Mouse (Mus musculus): ENCODE results near the gene Tiam1. TPM values are rescaled to one million over a fixed set of nuclear protein-coding genes. Genes with fewer than 3 reads are reported as not detected.

Tiam1 gene
- polyA plus RNA-seq, 1 experiment from 2014 or later: 10.7 TPM

GRCm38 (mm10) chr16:89946816-89947215 is 196.8 kb downstream of the Tiam1 start:
- H3K4me2 ChIP-seq: no peak overlapping the region
- WGBS: 89% methylated on average over 11 of the region's 11 CpGs
- H3K4me1 ChIP-seq: peaks cover 41% of the 10 kb centered on the region
- H3K4me3 ChIP-seq: no peak overlapping the region
- ATAC-seq (ENCODE audit: extremely low read depth, insufficient number of reproducible peaks, low FRiP score, low TSS enrichment): no peak
- H3K27ac ChIP-seq (replicated peaks): no peak overlapping the region
- no peak overlapping the region for H3K9ac ChIP-seq
- no peaks in the 10 kb centered on the region for H3K36me3 ChIP-seq
- no peaks in the 10 kb centered on the region for H3K27me3 ChIP-seq (replicated peaks)
- H3K9me3 ChIP-seq: no peaks in the 10 kb centered on the region

- no peak for ATAC-seq (ENCODE audit: extremely low read depth, insufficient number of reproducible peaks, low FRiP score, low TSS enrichment)
- no peak overlapping the region for H3K9ac ChIP-seq
- H3K36me3 ChIP-seq: no peaks in the 10 kb centered on the region
- H3K4me1 ChIP-seq: peaks cover 27% of the 10 kb centered on the region
- no peak overlapping the region for H3K4me3 ChIP-seq
- peaks cover 12% of the 10 kb centered on the region for H3K9me3 ChIP-seq
- no peak overlapping the region for H3K27ac ChIP-seq (replicated peaks)
- H3K4me2 ChIP-seq: no peak overlapping the region
- WGBS: 62% methylated on average over 19 of the region's 19 CpGs
- H3K27me3 ChIP-seq (replicated peaks): no peaks in the 10 kb centered on the region
Measured at GRCm38 (mm10) chr16:89944604-89945283, 198.8 kb downstream of the Tiam1 start.

GRCm38 (mm10) chr16:89944050-89944449 is 199.5 kb downstream of the Tiam1 start:
- Histone ChIP-seq H3K4me2 (peak overlapping the region; percentile 10), H3K4me1 (peaks cover 27% of the 10 kb centered on the region), H3K9me3 (peaks cover 12% of the 10 kb centered on the region), H3K27me3 (replicated peaks) (no peaks in the 10 kb centered on the region), H3K27ac (replicated peaks) (no peak overlapping the region), H3K36me3 (no peaks in the 10 kb centered on the region), H3K9ac (no peak overlapping the region), H3K4me3 (no peak overlapping the region)
- ATAC-seq (ENCODE audit: extremely low read depth, insufficient number of reproducible peaks, low FRiP score, low TSS enrichment): no peak; the same call in 1 of the 2 replicates
- WGBS: 41% methylated on average over 6 of the region's 6 CpGs

GRCm38 (mm10) chr16:89943267-89943971 is 200.2 kb downstream of the Tiam1 start:
- H3K4me2 ChIP-seq: peak overlapping the region; percentile 10
- peak overlapping the region; percentile 41 for H3K9ac ChIP-seq
- H3K27ac ChIP-seq (replicated peaks): no peak overlapping the region
- ATAC-seq (ENCODE audit: extremely low read depth, insufficient number of reproducible peaks, low FRiP score, low TSS enrichment): no peak
- H3K27me3 ChIP-seq (replicated peaks): no peaks in the 10 kb centered on the region
- peaks cover 27% of the 10 kb centered on the region for H3K4me1 ChIP-seq
- no peaks in the 10 kb centered on the region for H3K36me3 ChIP-seq
- no peak overlapping the region for H3K4me3 ChIP-seq
- H3K9me3 ChIP-seq: peaks cover 12% of the 10 kb centered on the region
- WGBS: 32% methylated on average over 19 of the region's 19 CpGs

- H3K9ac ChIP-seq: no peak overlapping the region
Measured at GRCm38 (mm10) chr16:89940696-89941095, 202.9 kb downstream of the Tiam1 start.

GRCm38 (mm10) chr16:89938277-89938676 is 205.3 kb downstream of the Tiam1 start:
- Histone ChIP-seq H3K36me3 (no peaks in the 10 kb centered on the region), H3K4me3 (no peak overlapping the region), H3K27ac (replicated peaks) (no peak overlapping the region), H3K9ac (no peak overlapping the region), H3K4me1 (peaks cover 18% of the 10 kb centered on the region), H3K27me3 (replicated peaks) (no peaks in the 10 kb centered on the region), H3K9me3 (peaks cover 12% of the 10 kb centered on the region), H3K4me2 (no peak overlapping the region)
- WGBS: 59% methylated on average over 7 of the region's 7 CpGs
- ATAC-seq (ENCODE audit: extremely low read depth, insufficient number of reproducible peaks, low FRiP score, low TSS enrichment): no peak

More at GRCm38 (mm10) chr16:89940696-89941095, 202.9 kb downstream of the Tiam1 start:
- H3K4me3 ChIP-seq: no peak overlapping the region
- H3K4me2 ChIP-seq: no peak overlapping the region
- no peaks in the 10 kb centered on the region for H3K36me3 ChIP-seq
- ATAC-seq (ENCODE audit: extremely low read depth, insufficient number of reproducible peaks, low FRiP score, low TSS enrichment): no peak
- H3K27ac ChIP-seq (replicated peaks): no peak overlapping the region
- H3K4me1 ChIP-seq: peaks cover 33% of the 10 kb centered on the region
- 85% methylated on average over 8 of the region's 8 CpGs for WGBS
- peaks cover 12% of the 10 kb centered on the region for H3K9me3 ChIP-seq
- no peaks in the 10 kb centered on the region for H3K27me3 ChIP-seq (replicated peaks)

GRCm38 (mm10) chr16:89936571-89936970 is 207.0 kb downstream of the Tiam1 start:
- Histone ChIP-seq H3K27me3 (replicated peaks) (no peaks in the 10 kb centered on the region), H3K4me2 (no peak overlapping the region), H3K9me3 (peaks cover 10% of the 10 kb centered on the region), H3K4me3 (no peak overlapping the region), H3K9ac (no peak overlapping the region), H3K27ac (replicated peaks) (no peak overlapping the region), H3K4me1 (peaks cover 10% of the 10 kb centered on the region), H3K36me3 (no peaks in the 10 kb centered on the region)
- ATAC-seq (ENCODE audit: extremely low read depth, insufficient number of reproducible peaks, low FRiP score, low TSS enrichment): no peak
- WGBS: 44% methylated on average over 6 of the region's 6 CpGs

GRCm38 (mm10) chr16:89935398-89935797 is 208.2 kb downstream of the Tiam1 start:
- no peak overlapping the region for H3K27ac ChIP-seq (replicated peaks)
- H3K4me2 ChIP-seq: no peak overlapping the region
- H3K4me1 ChIP-seq: peaks cover 10% of the 10 kb centered on the region
- ATAC-seq (ENCODE audit: extremely low read depth, insufficient number of reproducible peaks, low FRiP score, low TSS enrichment): no peak
- 66% methylated on average over 12 of the region's 12 CpGs for WGBS
- H3K9ac ChIP-seq: no peak overlapping the region
- H3K27me3 ChIP-seq (replicated peaks): no peaks in the 10 kb centered on the region
- H3K4me3 ChIP-seq: no peak overlapping the region
- no peaks in the 10 kb centered on the region; the same call in 1 of the 2 replicates for H3K9me3 ChIP-seq
- H3K36me3 ChIP-seq: no peaks in the 10 kb centered on the region

- no peak for ATAC-seq (ENCODE audit: extremely low read depth, insufficient number of reproducible peaks, low FRiP score, low TSS enrichment)
- no peak overlapping the region for H3K27ac ChIP-seq (replicated peaks)
- H3K4me1 ChIP-seq: peaks cover 10% of the 10 kb centered on the region
- no peaks in the 10 kb centered on the region; the same call in 1 of the 2 replicates for H3K9me3 ChIP-seq
- no peak overlapping the region for H3K4me3 ChIP-seq
- H3K36me3 ChIP-seq: no peaks in the 10 kb centered on the region
- WGBS: 74% methylated on average over 10 of the region's 10 CpGs
- no peak overlapping the region for H3K4me2 ChIP-seq
- no peak overlapping the region for H3K9ac ChIP-seq
- no peaks in the 10 kb centered on the region for H3K27me3 ChIP-seq (replicated peaks)
Measured at GRCm38 (mm10) chr16:89934616-89935015, 209.0 kb downstream of the Tiam1 start.

- WGBS: 80% methylated on average over 7 of the region's 7 CpGs
- Histone ChIP-seq H3K36me3 (no peaks in the 10 kb centered on the region), H3K9ac (no peak overlapping the region), H3K9me3 (no peaks in the 10 kb centered on the region; the same call in 1 of the 2 replicates), H3K4me3 (no peak overlapping the region), H3K27ac (replicated peaks) (no peak overlapping the region), H3K27me3 (replicated peaks) (no peaks in the 10 kb centered on the region), H3K4me2 (no peak overlapping the region), H3K4me1 (peaks cover 10% of the 10 kb centered on the region)
- ATAC-seq (ENCODE audit: extremely low read depth, insufficient number of reproducible peaks, low FRiP score, low TSS enrichment): no peak
Measured at GRCm38 (mm10) chr16:89933976-89934375, 209.6 kb downstream of the Tiam1 start.

- Histone ChIP-seq H3K9me3 (no peaks in the 10 kb centered on the region; the same call in 1 of the 2 replicates), H3K27me3 (replicated peaks) (no peaks in the 10 kb centered on the region), H3K4me2 (no peak overlapping the region), H3K4me3 (no peak overlapping the region), H3K9ac (no peak overlapping the region), H3K4me1 (peaks cover 12% of the 10 kb centered on the region), H3K36me3 (no peaks in the 10 kb centered on the region), H3K27ac (replicated peaks) (no peak overlapping the region)
- WGBS: 70% methylated on average over 7 of the region's 7 CpGs
- ATAC-seq (ENCODE audit: extremely low read depth, insufficient number of reproducible peaks, low FRiP score, low TSS enrichment): no peak
Measured at GRCm38 (mm10) chr16:89928611-89929010, 215.0 kb downstream of the Tiam1 start.
